Mouse (Mus musculus) Muller cell, postnatal 12 days (primary cell): ENCODE measurements at regions not wholly inside any gene's neighbourhood (a gene's known extent, or its start where the extent isn't known, plus 50 kb on each side); places are given as distances from the start of the nearest gene placed in this dataset.

ENCODE experiments used
- DNase-seq: peaks from one replicate; pipeline ENCODE4 v3.0.0-alpha.2; 2015; ENCODE audit errors: inconsistent ontology term

- peak; percentile 74 for DNase-seq
Measured at GRCm38 (mm10) chr1:15155046-15155445, 938.1 kb downstream of the 4930444P10Rik start.

DNA sequence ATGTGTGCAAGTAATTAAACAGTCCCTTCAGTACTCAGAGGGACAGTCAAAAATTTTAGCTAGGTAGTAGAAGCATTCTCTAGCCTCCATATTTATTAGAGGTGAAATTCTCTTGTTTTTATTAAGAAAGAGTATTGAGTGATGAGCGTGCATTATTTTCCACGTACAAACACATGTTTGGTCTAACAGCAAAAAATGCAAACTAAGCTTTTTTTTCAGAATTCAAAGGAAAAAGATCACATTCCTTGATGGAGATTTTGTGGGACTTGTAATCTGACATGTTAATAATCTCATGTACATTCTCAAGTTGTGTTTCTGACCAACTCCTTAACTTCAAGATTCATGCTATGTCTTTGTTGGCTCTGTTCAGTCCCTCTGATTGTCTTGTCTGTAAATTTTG, 939.2 kb downstream of the 4930444P10Rik start:
- DNase-seq = no peak

DNA sequence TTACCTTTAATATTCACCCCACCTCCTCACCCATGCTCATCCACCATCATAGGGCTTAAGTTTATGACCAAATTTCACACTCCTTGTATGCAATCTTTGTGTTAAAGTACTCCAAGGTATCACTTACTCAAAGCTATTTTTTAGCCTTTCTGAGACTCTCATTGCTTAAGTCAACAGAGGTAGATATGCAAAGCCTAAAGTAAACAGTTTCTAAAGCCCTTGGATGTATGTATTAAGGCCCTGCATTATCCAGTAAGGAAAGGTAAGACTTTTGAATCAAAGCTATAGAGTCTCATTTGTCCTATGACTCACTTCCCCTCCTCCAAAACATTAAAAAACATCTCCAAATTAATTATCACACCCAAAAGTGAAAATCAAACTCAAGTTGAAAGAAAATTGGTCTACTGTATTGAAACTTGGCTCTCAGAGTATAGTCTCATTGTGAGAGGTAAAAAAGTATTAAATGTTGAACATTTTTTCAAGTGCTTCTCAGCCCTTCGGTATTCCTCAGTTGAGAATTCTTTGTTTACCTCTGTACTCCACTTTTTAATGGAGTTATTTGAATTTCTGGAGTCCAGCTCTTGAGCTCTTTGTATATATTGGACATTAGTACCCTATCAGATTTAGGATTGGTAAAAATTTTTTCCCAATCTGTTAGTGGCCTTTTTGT, 949.1 kb downstream of the 4930444P10Rik start:
- no peak for DNase-seq

GRCm38 (mm10) chr1:15118462-15118861, 974.7 kb downstream of the 4930444P10Rik start:
- DNase-seq = no peak

DNA sequence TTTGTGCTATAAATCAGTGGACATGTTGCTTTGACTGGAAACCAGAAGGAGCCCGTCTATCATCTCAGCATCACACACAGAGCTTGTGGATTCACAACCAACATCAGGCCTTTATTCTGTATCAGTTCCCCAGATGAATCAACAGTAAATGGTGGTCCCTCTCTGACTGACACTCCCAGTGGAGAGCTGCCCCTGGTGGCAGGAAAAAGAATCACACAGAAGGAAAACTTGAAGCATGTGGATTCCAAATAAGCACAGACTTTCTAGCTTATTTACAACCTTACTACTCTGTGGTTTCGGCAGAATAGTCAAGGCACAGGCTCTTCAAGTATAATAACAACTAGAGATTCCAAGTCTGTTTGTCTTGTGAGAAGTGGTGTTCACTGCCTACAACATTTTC, 981.7 kb downstream of the 4930444P10Rik start:
- DNase-seq = no peak

DNA sequence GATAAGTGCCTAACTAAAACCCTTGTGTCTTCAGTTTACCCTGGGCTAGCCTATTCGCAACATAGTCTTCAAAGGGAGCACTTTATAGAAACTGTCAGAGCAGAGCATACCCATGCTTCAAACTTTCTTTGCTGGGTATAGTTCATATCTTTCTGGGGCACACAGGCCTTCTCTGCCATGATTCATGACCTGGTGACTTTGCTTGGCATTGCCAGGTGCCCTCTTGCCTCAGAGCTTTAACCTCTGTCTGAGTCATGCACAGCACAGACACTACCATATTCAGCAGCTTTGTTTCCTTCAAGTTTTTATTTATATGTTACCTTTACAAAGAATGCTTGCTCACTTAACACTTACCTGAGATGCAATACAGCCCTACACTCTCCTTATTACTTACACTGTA, 1022.8 kb downstream of the 4930444P10Rik start:
- no peak for DNase-seq

DNA sequence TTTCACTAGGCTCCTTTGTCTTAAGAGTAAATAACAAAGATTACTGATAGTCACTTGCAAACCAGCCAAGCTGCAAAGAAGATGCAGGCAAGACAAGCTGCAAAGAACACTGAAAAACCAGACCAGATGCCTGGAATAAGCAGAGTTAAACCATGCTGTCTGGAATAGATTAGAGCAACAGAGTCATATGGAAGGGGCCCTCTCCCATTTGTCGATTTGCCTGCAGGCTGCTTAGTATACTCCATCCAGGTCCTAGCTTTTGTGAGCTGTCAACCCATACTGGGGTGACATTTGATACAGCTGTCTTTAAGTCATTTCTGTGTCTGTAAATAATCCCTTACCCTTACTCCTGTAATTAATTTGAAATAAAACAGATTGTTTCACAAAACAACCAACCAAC, 1059.1 kb downstream of the 4930444P10Rik start:
- no peak for DNase-seq

- DNase-seq = no peak
Measured at GRCm38 (mm10) chr1:15018460-15018779, 1074.7 kb downstream of the 4930444P10Rik start.

GRCm38 (mm10) chr1:15017689-15018459, 1075.3 kb downstream of the 4930444P10Rik start:
- DNase-seq = no peak

DNA sequence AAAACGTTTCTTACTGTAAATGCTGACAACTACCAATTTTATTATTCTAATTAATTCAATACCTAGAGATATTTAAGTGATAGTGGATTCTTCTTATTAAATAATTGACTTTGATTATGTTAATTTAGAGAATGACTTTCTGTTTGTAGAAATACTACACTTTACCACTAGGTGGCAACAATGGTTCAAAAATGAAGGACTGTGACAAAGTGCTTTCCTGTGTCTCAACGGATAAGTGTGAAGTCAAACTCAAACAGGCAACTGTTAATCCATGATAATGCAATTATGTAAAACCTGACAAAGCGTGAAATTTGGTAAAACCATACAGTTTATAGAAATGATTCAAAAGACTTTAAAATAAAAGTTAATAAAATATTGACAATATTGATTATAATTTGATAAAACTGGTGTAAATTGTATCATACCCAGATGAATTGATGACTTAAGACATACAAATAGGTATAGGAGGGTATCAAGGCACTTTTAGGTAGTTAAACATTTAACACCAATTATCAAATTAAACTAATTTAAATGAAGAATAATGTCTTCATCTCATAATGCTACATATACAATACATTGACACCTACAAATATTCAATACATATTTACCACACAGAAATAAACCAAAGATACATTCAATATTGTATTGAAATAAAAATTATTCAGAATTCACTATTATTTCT, 1085.3 kb downstream of the 4930444P10Rik start:
- peak; percentile 9 for DNase-seq

GRCm38 (mm10) chr1:14995348-14995747, 1097.8 kb downstream of the 4930444P10Rik start:
- no peak for DNase-seq

GRCm38 (mm10) chr1:14980093-14980711, 1112.9 kb downstream of the 4930444P10Rik start:
- DNase-seq = no peak
